8 mouse cellular contexts compared by ENCODE assay signal in genomic region chr16:18876091-18876441, GRCm38 (mm10). TPM values are rescaled to one million over a fixed set of nuclear protein-coding genes. Genes with fewer than 3 reads are reported as not detected.
DNase-seq lines count a peak whose midpoint lies in the region; ATAC-seq and TF ChIP-seq lines count a peak whose summit lies in the region.

No protein-coding gene starts in this region.

- peak overlapping the region; percentile 91 for H3K9ac ChIP-seq in embryonic facial prominence, embryonic 12.5 days
- peak overlapping the region; percentile 80 for H3K9ac ChIP-seq in intestine, embryonic 14.5 days (ENCODE audit: low read length)
- peak overlapping the region; percentile 90 for H3K9ac ChIP-seq in neural tube, embryonic 12.5 days

- peak overlapping the region; percentile 60 for H3K4me3 ChIP-seq in lung, adult 2 months (replicated peaks; ENCODE audit: extremely low read depth, low read depth, low read length)
- H3K4me3 ChIP-seq in embryonic facial prominence, embryonic 12.5 days = peak overlapping the region; percentile 92
- H3K4me3 ChIP-seq in intestine, embryonic 14.5 days (ENCODE audit: low read depth, low read length) = peak overlapping the region; percentile 86
- H3K4me3 ChIP-seq in neural tube, embryonic 12.5 days = peak overlapping the region; percentile 92

- H3K27me3 ChIP-seq in embryonic facial prominence, embryonic 12.5 days = no peaks in the 10 kb centered on the region
- no peaks in the 10 kb centered on the region for H3K27me3 ChIP-seq in intestine, embryonic 14.5 days (replicated peaks; ENCODE audit: control insufficient read depth, insufficient read depth, low read length)
- no peaks in the 10 kb centered on the region for H3K27me3 ChIP-seq in neural tube, embryonic 12.5 days (replicated peaks)

- peak overlapping the region; percentile 69 for H3K4me2 ChIP-seq in embryonic facial prominence, embryonic 12.5 days (replicated peaks)
- peak overlapping the region; percentile 78 for H3K4me2 ChIP-seq in intestine, embryonic 14.5 days (ENCODE audit: low read length)
- peak overlapping the region; percentile 80 for H3K4me2 ChIP-seq in neural tube, embryonic 12.5 days (replicated peaks)

- H3K9me3 ChIP-seq in embryonic facial prominence, embryonic 12.5 days = no peaks in the 10 kb centered on the region
- no peaks in the 10 kb centered on the region for H3K9me3 ChIP-seq in intestine, embryonic 14.5 days (ENCODE audit: control insufficient read depth, low read length)
- H3K9me3 ChIP-seq in neural tube, embryonic 12.5 days = no peaks in the 10 kb centered on the region

- H3K4me1 ChIP-seq in lung, adult 2 months (ENCODE audit: control insufficient read depth, insufficient read depth, low read length) = peaks cover 4% of the 10 kb centered on the region; the same call in 1 of the 2 replicates
- peaks cover 11% of the 10 kb centered on the region for H3K4me1 ChIP-seq in embryonic facial prominence, embryonic 12.5 days
- no peaks in the 10 kb centered on the region; the same call in 1 of the 2 replicates for H3K4me1 ChIP-seq in intestine, embryonic 14.5 days (replicated peaks; ENCODE audit: control insufficient read depth, insufficient read depth, low read length)
- H3K4me1 ChIP-seq in neural tube, embryonic 12.5 days = peaks cover 20% of the 10 kb centered on the region; the same call in 1 of the 2 replicates

- no peak; the same call in 1 of the 2 replicates for ATAC-seq in embryonic facial prominence, embryonic 12.5 days (ENCODE audit: insufficient number of reproducible peaks, insufficient read depth, low FRiP score, low TSS enrichment)
- peak; percentile 26 for ATAC-seq in intestine, embryonic 14.5 days (replicated peaks; ENCODE audit: low FRiP score, low TSS enrichment, low read depth)
- no peak; the same call in 1 of the 2 replicates for ATAC-seq in neural tube, embryonic 12.5 days (ENCODE audit: low FRiP score, low read depth)

- peaks cover 29% of the 10 kb centered on the region for H3K36me3 ChIP-seq in embryonic facial prominence, embryonic 12.5 days
- H3K36me3 ChIP-seq in intestine, embryonic 14.5 days (ENCODE audit: control insufficient read depth, insufficient read depth, low read length) = peaks cover 41% of the 10 kb centered on the region
- H3K36me3 ChIP-seq in neural tube, embryonic 12.5 days = peaks cover 34% of the 10 kb centered on the region

- TF ChIP-seq CTCF in lung, adult 2 months (IDR thresholded peaks at IDR 0.05; ENCODE audit: insufficient read depth, low read length) = no peak

- DNase-seq in lung, adult 2 months = no peak
- no peak for DNase-seq in lung, postnatal 10 days
- DNase-seq in intestine, embryonic 14.5 days (ENCODE audit: low spot score) = no peak
- no peak for DNase-seq in layer of hippocampus, adult 11-12 months (ENCODE audit: low spot score)
- DNase-seq in adrenal gland, postnatal 25 days = no peak
- no peak for DNase-seq in adrenal gland, postnatal 4 days (ENCODE audit: low spot score in 2 of 2)

- peak overlapping the region; percentile 95 for H3K27ac ChIP-seq in embryonic facial prominence, embryonic 12.5 days
- H3K27ac ChIP-seq in intestine, embryonic 14.5 days (ENCODE audit: low read depth) = peak overlapping the region; percentile 91
- H3K27ac ChIP-seq in neural tube, embryonic 12.5 days = peak overlapping the region; percentile 82

- TF ChIP-seq POLR2A in lung, adult 2 months (IDR thresholded peaks at IDR 0.05; ENCODE audit: borderline replicate concordance, extremely low read depth, low read depth, low read length) = no peak

- WGBS in lung, adult 2 months = under 1% methylated on average over 17 of the region's 17 CpGs
- 2% methylated on average over 17 of the region's 17 CpGs for WGBS in embryonic facial prominence, embryonic 12.5 days
- WGBS in intestine, embryonic 14.5 days = under 1% methylated on average over 17 of the region's 17 CpGs
- under 1% methylated on average over 17 of the region's 17 CpGs for WGBS in neural tube, embryonic 12.5 days

RNA-seq across cellular contexts. Expression of gene Mrpl40, which starts 0.6 kb away (rescaled TPM):
- polyA plus RNA-seq in lung, adult 2 months (2012; rRNA removed) = 6.1 and 10.4 TPM in 2 replicates
- polyA plus RNA-seq in embryonic facial prominence, embryonic 12.5 days (2016; fragmentation: Nextera tagmentation; extraction: Ambion mirVana) = 97.5 and 105 TPM in 2 replicates
- 92.6 and 92.9 TPM in 2 replicates for polyA plus RNA-seq in intestine, embryonic 14.5 days (2014; fragmentation: Nextera tagmentation; extraction: Ambion mirVana)
- polyA plus RNA-seq in neural tube, embryonic 12.5 days (2016; fragmentation: Nextera tagmentation; extraction: Ambion mirVana) = 85.8 and 90.4 TPM in 2 replicates
- total RNA-seq in adrenal gland, postnatal 25 days (2021) = 57.3 and 64.7 TPM in 2 replicates
- total RNA-seq in adrenal gland, postnatal 4 days (2021) = 10 to 100 TPM; 62.5 to 62.6 TPM

RNA-seq across cellular contexts. Expression of gene Hira, which starts 0.8 kb away (rescaled TPM):
- polyA plus RNA-seq in lung, adult 2 months (2012; rRNA removed) = 53.3 and 58.8 TPM in 2 replicates
- 18.4 and 20.2 TPM in 2 replicates for polyA plus RNA-seq in embryonic facial prominence, embryonic 12.5 days (2016; fragmentation: Nextera tagmentation; extraction: Ambion mirVana)
- 12.8 and 15.8 TPM in 2 replicates for polyA plus RNA-seq in intestine, embryonic 14.5 days (2014; fragmentation: Nextera tagmentation; extraction: Ambion mirVana)
- polyA plus RNA-seq in neural tube, embryonic 12.5 days (2016; fragmentation: Nextera tagmentation; extraction: Ambion mirVana) = 23.7 and 24.6 TPM in 2 replicates
- total RNA-seq in adrenal gland, postnatal 25 days (2021) = 34.8 and 44.3 TPM in 2 replicates
- 10 to 100 TPM; 55.5 to 72.1 TPM for total RNA-seq in adrenal gland, postnatal 4 days (2021)

RNA-seq across cellular contexts. Expression of gene Gm28539, which starts 39.7 kb away (rescaled TPM):
- polyA plus RNA-seq in lung, adult 2 months (2012; rRNA removed) = 1.8 and 4.4 TPM in 2 replicates
- not detected in 2 replicates for polyA plus RNA-seq in embryonic facial prominence, embryonic 12.5 days (2016; fragmentation: Nextera tagmentation; extraction: Ambion mirVana)
- polyA plus RNA-seq in intestine, embryonic 14.5 days (2014; fragmentation: Nextera tagmentation; extraction: Ambion mirVana) = not detected in 2 replicates
- polyA plus RNA-seq in neural tube, embryonic 12.5 days (2016; fragmentation: Nextera tagmentation; extraction: Ambion mirVana) = 0.23 TPM in 1 of 2 replicates, not detected in the other
- total RNA-seq in adrenal gland, postnatal 25 days (2021) = 3.8 and 4.6 TPM in 2 replicates
- 10 to 100 TPM in 1 of 2 experiments, 1 to 10 TPM in 1; 6.5 to 10.2 TPM for total RNA-seq in adrenal gland, postnatal 4 days (2021)

RNA-seq across cellular contexts. Expression of gene 2510002D24Rik, which starts 39.7 kb away (rescaled TPM):
- 37.4 and 46.3 TPM in 2 replicates for polyA plus RNA-seq in lung, adult 2 months (2012; rRNA removed)
- 38.2 and 38.3 TPM in 2 replicates for polyA plus RNA-seq in embryonic facial prominence, embryonic 12.5 days (2016; fragmentation: Nextera tagmentation; extraction: Ambion mirVana)
- 41.1 and 42.9 TPM in 2 replicates for polyA plus RNA-seq in intestine, embryonic 14.5 days (2014; fragmentation: Nextera tagmentation; extraction: Ambion mirVana)
- polyA plus RNA-seq in neural tube, embryonic 12.5 days (2016; fragmentation: Nextera tagmentation; extraction: Ambion mirVana) = 25.5 and 27.0 TPM in 2 replicates
- total RNA-seq in adrenal gland, postnatal 25 days (2021) = 15.5 and 24.3 TPM in 2 replicates
- total RNA-seq in adrenal gland, postnatal 4 days (2021) = 10 to 100 TPM; 23.8 to 27.5 TPM
